ENCODE assay signal across 8 mouse cellular contexts in genomic region chr5:64389202-64389929, GRCm38 (mm10).
DNase-seq lines count a peak whose midpoint lies in the region; ATAC-seq and TF ChIP-seq lines count a peak whose summit lies in the region.

No protein-coding gene starts in this region.

- H3K36me3 ChIP-seq in forebrain, embryonic 15.5 days: no peaks in the 10 kb centered on the region

- no peaks in the 10 kb centered on the region for H3K9me3 ChIP-seq in forebrain, embryonic 15.5 days

- peak; percentile 65 for ATAC-seq in forebrain, embryonic 15.5 days (replicated peaks)
- ATAC-seq in megakaryocyte-erythroid progenitor cell, adult 5-6 weeks (replicated peaks; ENCODE audit: low FRiP score, low TSS enrichment, poor library complexity, severe bottlenecking): no peak

- peak overlapping the region; percentile 44; the same call in 1 of the 2 replicates for H3K27ac ChIP-seq in forebrain, embryonic 15.5 days (replicated peaks)
- H3K27ac ChIP-seq in olfactory bulb, adult 2 months (ENCODE audit: insufficient read depth, low read depth, low read length): peak overlapping the region; percentile 67

- TF ChIP-seq CTCF in olfactory bulb, adult 2 months (IDR thresholded peaks at IDR 0.05; ENCODE audit: insufficient read depth, low read depth, low read length): no peak

- TF ChIP-seq POLR2A in olfactory bulb, adult 2 months (IDR thresholded peaks at IDR 0.05; ENCODE audit: insufficient read depth, low read depth, low read length): no peak

- peaks cover 14% of the 10 kb centered on the region for H3K4me1 ChIP-seq in forebrain, embryonic 15.5 days
- H3K4me1 ChIP-seq in olfactory bulb, adult 2 months (ENCODE audit: control insufficient read depth, insufficient read depth, low read length): peaks cover 22% of the 10 kb centered on the region

- no peak overlapping the region for H3K4me3 ChIP-seq in forebrain, embryonic 15.5 days
- no peak overlapping the region for H3K4me3 ChIP-seq in olfactory bulb, adult 2 months (ENCODE audit: insufficient read depth, low read depth, low read length)

- H3K4me2 ChIP-seq in forebrain, embryonic 15.5 days (replicated peaks): no peak overlapping the region

- no peaks in the 10 kb centered on the region for H3K27me3 ChIP-seq in forebrain, embryonic 15.5 days

- WGBS in forebrain, embryonic 15.5 days: 12% methylated on average over 6 of the region's 6 CpGs
- 29% methylated on average over 6 of the region's 6 CpGs for WGBS in olfactory bulb, adult 2 months

- H3K9ac ChIP-seq in forebrain, embryonic 15.5 days (replicated peaks): no peak overlapping the region

- peak; percentile 56 for DNase-seq in testis, postnatal 10 days (ENCODE audit: low spot score)
- no peak for DNase-seq in testis, postnatal 14 days (ENCODE audit: low spot score)
- peak; percentile 61 for DNase-seq in kidney, postnatal 14 days
- no peak for DNase-seq in cerebellum, postnatal 10 days
- no peak for DNase-seq in left cerebral cortex, adult 11 months (ENCODE audit: low spot score)

Comparison
In these comparisons a context has a peak if more than half of its experiments do, and no peak if none do; other contexts are left out.
1. DNase-seq: peak in testis, postnatal 10 days (single experiment) and kidney, postnatal 14 days (single experiment); none in testis, postnatal 14 days (single experiment), cerebellum, postnatal 10 days (0 of 2) and left cerebral cortex, adult 11 months (single experiment).